Mouse (Mus musculus): ENCODE results near the gene Sephs2.
A peak's percentile ranks its signal among the peaks of the same experiment; 100 is the strongest.
"Not testable (repeated sequence)": the region's sequence is repeated elsewhere in the genome, so short reads cannot be mapped to it uniquely, and the experiment has no call there.

Gene Sephs2

DNA sequence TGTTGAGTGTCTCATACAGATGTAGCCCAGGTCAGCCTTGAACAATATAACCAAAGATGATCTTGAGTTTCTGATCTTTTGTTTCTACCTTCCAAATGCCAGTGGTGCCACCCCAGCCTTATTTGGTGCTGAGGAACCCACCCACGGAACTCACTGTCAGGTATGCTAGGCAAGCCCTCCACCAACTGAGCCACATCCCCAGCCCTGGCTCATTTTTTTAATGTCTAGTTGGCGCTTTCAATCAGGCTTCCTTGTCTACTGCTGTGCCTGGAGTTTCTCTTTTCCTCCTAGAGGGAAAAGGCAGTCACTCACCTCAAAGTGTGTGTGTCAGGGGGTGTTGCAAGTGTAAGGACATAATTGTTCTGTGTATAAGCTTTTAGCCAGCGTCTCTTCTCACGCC, 2.8 kb downstream of the Sephs2 start:
- DNase-seq (ENCODE audit: extremely low spot score, low read depth, low spot score), result no peak

DNA sequence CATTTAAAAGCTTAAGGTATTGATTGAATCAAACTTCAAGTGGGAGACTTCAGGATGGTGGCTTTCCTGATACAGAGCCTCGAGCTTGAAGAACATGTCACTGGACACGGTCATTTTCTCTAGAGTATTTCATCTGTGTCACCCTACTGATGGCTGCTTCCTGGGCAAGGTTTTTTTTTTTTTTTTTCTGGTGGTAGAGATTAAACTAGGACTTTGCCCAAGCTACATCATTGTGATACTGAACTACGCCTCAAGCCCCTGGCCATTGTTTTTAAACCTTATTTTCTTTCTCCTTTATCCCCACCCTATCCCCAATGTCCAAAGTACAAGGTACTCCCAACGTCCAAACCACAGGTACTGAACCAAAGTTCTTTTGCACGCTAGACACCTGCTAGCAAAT, 3.2 kb downstream of the Sephs2 start:
- DNase-seq (ENCODE audit: extremely low spot score, low read depth, low spot score), result no peak

DNA sequence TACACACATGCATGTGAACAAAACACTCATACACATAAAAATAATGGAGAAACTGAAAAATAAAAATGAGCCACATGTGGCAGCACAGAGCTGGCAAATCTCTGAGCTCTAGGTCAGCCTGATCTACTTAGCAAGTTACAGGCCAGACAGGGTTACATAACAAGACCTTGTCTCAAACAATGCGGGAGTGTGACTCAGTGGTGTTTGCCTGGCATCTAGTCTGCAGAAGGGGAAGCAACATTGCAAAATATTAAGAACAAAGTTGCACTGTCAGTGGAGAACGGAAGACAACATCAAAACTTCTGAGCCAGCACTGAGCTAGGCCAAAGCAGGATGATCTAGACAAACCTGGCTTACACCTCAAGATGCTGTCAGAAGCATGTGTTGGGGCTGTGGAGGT, 3.6 kb downstream of the Sephs2 start:
- no peak for DNase-seq (ENCODE audit: extremely low spot score, low read depth, low spot score)

DNA sequence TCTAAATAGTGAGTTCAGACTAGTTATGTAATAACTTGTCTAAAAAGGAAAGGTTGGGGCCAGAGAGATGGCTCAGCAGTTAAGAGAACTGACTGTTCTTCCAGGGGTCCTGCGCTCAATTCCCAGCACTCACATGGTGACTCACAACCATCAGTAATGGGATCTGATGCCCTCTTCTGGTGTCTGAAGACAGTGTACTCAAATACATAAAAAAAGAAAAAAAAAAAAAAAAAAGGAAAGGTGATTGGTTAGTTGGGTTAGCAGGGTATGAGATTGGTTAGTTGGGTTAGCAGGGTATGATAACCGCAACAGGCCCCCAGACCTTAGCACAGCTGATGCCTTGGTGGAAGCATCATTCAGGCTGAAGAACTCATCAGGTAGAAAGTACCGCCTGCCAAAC, 10.3 kb downstream of the Sephs2 start:
- no peak for DNase-seq (ENCODE audit: extremely low spot score, low read depth, low spot score)

DNA sequence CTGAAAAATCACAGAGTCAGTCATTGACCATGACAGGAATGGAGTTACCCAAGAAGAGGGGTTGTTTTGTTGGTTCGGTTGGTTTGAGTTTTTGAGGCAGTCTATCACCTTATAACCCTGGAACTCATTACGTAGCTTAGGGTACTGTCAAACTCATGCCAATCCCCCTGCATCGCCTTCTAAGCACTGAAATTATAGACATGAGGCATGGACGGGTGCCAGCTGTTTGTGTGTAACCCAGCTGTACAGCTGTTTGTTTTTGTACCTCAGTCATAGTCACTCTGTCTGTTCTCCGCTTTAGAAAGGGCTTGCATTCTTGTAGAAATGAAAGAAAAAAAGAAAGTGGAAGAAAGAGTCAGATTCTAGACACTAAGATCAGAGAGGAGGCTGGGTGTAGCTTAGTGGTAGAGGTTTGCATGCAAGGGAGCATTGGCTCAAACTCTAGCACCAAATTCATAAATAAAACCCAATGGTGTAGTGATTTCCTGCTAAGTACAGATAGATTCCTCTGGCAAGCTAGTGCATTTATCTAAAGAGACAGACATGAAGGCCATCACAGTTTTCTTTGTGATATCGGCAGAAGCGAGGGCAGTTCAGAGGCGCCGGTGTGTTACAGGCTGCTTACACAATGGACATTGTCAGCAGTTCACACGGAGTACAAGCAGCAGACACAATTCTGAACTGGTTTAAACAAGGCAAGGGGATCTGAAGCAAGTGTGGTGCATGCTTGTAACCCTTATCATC, 11.5 kb downstream of the Sephs2 start:
- DNase-seq (ENCODE audit: extremely low spot score, low read depth, low spot score), result no peak

DNA sequence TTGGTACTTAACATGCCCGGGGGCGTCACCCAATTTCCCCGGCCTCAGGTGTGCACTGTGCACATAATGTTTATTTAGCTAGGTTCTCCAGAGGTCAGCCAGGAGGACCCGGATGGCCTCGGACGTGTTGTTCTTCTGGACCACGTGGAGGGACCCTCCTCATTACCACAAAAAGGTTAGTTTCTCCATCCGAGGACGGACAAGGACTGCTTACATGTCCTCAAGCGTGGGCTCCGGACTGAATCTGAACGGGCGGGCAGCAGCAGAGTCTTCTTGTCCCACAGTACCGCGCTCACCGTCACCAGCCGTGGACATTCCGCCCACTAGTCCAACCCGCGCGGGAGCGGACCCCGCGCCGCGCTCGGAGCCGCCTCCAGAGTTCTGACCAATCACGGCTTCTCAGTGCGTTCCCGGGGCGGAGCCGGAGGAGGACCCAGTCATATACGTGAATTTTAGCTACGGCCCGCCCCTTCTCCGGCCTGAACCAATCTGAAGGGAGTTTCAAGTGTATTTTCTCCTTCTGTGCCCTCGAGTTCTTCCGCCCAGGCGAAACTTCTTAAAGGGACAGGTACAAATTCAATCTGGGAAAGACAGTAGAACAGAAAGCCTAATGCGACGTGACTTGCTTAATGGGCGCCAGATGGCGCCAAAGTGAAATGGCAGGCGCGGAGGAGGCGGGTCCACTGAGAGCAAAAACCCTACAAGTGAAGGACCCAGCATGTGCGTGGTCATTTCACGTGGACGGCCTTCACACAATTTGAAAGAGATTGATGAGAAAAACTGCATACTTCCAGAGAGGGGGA, 13.3 kb downstream of the Sephs2 start, which contains the start of gene Dctpp1:
Gene Dctpp1 (minus strand): TSS at position 401 of the 803 bp plus-strand sequence.
- peak; percentile 96 for DNase-seq (ENCODE audit: extremely low spot score, low read depth, low spot score)

DNA sequence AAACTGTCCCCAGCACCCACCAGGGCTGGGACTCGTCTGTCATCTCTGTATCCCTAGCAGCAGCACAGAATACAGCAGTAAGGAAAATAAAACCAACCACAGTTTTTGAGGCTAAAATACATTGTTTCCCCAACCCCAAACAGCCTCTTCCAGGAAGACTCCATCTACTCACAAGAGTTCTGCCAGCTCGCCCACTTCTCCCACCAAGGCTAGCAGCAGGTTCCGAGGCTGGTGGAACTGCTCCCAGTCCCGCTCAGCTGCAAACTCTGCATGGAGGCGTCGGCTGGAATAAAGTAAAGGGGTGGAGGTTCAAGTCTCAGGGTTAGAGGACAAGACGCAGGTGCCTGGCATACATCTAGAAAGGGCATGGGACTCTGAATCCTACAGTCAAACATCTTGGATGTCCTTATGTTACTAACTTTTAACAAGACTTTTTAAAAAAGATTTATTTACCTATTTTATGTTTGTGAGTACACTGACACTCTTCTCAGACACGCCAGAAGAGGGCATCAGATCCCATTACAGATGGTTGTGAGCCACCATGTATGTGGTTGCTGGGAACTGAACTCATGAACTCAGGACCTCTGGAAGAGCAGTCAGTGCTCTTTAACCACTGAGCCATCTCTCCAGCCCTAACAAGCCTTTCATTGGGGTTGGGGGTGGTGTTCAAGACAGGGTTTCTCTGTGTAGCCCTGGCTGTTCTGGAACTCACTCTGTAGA, 14.5 kb downstream of the Sephs2 start:
- no peak for DNase-seq (ENCODE audit: extremely low spot score, low read depth, low spot score)

DNA sequence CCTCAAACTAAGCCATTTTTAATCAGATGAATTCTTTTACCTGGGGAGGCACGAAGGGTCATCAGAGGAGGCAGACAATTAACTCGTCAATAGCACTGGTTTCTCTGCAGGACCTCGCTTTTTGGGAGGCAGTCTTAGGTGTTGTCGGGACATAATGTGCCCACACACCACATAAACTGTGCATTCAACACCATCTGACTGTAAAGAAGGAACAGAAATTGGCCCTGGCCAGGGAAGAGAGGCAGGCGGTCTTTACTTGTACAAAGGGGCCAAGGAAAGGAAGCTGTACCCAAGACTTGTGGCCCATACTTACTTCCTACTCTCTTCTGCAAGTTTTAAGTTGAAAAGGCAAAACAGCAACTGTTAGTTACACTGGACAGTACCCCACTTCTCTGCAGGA, 17.3 kb downstream of the Sephs2 start:
- no peak for DNase-seq (ENCODE audit: extremely low spot score, low read depth, low spot score)

DNA sequence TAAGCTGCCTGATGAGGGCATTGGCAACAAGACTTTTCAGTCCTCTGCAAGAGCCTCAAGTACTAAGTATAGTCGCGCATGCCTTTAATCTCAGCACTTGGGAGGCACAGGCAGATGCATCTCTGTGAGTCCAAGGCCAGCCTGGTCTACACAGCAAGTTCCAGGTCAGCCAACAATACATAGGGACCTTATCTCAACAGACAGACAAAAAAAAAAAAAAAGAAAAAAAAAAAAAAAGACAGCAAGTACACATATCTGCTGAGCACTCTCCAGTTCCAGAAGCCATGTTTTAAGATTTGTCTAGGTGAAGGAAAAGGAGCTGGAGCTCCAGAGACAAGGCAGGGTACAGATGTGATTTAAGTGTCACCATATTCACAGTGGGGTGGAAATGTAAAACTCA, 17.9 kb downstream of the Sephs2 start:
- DNase-seq (ENCODE audit: extremely low spot score, low read depth, low spot score), result no peak

DNA sequence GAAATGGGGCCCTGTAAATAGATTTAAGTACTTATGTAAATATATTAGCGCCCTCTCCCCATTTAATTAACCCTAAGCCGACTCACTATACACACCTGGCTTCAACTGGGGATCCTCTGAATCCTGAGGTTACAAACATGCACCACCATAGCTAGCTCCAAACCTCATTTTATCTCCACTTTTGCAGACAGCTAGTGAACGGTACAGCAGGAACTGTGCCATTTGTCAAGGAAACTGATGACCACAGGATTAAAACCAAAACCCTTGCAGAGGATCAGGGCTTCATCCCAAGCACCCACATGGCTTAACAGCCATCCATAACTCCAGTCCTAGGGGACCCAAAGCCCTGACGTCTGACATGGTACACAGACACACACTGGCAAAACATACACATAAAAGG, 18.8 kb downstream of the Sephs2 start:
- no peak for DNase-seq (ENCODE audit: extremely low spot score, low read depth, low spot score)

DNA sequence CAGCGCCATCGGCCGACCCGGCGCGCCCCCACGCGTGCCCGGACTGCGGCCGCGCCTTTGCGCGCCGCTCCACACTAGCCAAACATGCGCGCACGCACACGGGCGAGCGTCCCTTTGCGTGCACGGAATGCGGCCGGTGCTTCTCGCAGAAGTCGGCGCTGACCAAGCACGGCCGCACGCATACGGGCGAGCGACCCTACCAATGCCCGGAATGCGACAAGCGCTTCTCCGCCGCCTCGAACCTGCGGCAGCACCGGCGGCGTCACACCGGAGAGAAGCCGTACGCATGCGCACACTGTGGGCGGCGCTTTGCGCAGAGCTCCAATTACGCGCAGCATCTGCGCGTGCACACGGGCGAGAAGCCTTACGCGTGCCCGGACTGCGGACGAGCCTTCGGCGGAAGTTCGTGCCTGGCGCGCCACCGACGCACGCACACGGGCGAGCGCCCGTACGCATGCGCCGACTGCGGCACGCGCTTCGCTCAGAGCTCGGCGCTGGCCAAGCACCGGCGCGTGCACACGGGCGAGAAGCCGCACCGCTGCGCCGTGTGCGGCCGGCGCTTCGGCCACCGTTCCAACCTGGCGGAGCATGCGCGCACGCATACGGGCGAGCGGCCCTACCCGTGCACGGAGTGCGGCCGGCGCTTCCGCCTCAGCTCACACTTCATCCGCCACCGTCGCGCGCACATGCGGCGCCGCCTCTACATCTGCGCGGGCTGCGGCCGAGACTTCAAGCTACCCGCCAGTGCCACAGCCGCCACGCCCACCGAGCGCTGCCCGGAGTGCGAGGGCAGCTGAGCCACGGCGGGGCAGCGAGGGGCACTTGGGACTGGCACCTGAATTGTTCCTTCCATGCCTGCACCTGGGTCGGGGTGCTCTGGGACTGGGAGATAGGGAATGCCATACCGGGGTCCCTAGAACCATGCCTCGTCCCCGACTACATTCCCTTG, 19.8 kb downstream of the Sephs2 start:
- DNase-seq (ENCODE audit: extremely low spot score, low read depth, low spot score), result peak; percentile 95

DNA sequence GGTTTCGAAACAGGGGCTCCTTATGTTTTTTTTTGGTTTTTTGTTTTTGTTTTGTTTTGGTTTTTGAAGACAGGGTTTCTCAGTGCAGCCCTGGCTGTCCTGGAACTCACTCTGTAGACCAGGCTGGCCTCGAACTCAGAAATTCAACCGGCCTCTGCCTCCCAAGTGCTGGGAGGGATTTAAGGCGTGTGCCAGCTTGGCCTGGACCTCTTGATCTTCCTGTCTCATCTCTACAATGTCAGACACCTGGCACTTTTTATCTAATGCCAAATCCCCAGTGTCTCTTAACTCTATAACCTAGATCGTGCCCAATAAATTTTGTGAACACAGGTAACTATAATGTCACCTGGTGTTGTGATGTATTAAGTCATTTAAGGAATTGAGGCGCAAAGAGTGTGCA, 20.5 kb downstream of the Sephs2 start:
- no peak for DNase-seq (ENCODE audit: extremely low spot score, low read depth, low spot score)

DNA sequence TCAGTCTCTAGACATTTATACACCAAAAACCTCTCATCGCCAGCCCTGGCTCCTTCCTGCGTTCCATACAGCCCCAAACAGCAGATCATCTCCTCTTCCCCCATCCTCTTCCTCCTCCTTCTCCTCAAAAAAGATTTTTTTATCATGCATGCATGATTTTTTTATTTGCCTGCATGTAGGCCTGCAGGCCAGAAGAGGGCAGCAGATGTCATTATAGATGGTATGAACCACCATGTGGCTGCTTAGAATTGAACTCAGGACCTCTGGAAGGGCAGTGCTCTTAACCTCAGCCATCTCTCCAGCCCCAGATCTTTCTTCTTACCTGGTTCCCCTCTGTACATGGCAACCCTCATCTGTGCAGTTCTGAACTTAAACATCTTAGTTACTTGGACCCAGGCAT, 21.4 kb downstream of the Sephs2 start:
- no peak for DNase-seq (ENCODE audit: extremely low spot score, low read depth, low spot score)

DNA sequence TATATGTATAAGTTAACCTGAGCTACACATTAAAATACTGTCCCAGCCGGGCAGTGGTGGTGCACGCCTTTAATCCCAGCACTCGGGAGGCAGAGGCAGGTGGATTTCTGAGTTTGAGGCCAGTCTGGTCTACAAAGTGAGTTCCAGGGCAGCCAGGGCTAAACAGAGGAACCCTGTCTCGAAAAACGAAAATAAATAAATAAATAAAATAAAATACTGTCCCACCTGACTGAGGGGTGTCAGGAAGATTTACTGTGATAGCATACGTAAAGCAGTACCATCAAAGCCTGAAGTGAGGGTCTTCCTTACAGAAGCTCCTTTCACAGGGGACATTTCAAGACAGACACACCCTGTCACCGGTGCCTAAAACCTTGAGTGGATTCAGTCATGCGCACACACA, 23.3 kb downstream of the Sephs2 start:
- DNase-seq (ENCODE audit: extremely low spot score, low read depth, low spot score), result not testable (repeated sequence)

DNA sequence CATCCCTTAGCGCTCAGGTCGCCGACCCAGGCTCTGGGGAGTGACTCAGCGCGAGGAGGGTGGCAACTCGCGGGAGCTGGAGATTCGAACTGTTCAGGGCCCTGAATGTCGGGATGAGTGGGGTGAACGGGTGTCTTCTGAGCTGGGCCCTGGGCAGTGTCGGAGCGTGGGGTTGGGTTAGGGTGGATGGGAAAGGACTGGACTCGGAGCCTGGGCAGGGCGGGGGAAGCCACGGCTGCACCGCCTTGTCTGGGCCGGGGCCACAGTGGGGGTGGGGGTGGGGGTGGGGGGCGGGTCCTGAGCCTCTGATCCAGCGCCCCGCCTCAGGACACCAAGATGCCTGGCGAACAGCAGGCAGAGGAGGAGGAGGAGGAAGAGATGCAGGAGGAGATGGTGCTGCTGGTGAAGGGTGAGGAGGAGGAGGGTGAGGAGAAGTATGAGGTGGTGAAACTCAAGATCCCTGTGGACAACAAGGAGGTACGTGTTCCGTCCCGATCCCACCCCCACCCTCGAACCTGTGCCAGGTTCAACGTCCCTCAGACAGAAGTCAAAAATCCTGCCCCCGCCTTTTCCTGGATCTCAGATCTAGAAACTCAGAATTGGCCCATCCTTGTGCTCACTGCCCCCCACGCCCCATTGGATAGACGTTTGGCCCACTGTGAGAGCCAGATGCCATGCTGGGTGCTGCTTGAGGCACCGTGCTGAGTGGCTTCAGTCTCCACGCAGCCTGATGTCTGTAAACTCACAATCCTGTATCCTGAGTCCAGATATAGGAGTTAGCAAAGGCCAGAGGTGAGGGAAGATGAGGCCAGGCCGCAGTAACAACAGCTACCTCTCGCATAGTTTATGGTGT, 29.0 kb downstream of the Sephs2 start:
- no peak for DNase-seq (ENCODE audit: extremely low spot score, low read depth, low spot score)

DNA sequence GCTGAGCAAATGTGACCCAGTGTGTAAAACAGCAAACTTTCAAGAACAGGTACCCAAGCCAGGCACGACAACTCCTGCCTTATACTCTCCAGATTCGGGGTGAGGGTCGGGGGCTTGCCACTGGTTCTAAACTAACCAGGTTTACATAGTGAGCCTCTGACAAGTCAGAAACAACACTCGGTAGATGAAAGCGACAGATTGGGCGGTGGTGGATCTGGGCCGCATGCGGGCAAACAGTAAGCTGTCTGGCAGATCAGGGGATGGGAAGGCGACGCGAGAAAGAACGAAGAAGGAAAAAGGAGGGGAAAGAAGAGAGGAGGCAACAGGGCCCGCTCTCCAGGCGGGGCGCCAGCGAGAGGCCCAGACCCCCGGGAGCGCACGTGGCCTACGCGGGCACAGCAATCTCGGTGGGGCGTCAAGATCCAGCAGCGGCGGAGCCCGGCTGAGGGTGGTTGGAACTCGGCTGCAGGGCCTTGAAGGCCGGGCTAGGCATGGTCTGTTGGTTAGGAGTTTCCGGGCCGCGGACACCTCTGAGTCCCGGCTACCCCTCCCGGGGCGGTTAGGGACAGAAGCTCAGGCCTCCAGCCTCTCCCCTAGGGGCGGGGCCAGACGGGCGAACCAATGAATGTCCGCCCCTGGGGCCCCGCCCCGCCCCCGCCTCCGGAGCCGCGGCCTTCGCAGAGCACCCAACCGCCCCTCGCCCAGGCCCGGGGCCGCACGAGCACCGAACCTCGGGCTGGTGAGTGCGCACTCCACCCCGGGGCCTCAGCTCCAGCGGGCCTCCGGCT, 29.8 kb downstream of the Sephs2 start, which contains the start of gene Zfp771:
Gene Zfp771 (plus strand): TSS at position 405 of the 788 bp plus-strand sequence.
- DNase-seq (ENCODE audit: extremely low spot score, low read depth, low spot score), result no peak

DNA sequence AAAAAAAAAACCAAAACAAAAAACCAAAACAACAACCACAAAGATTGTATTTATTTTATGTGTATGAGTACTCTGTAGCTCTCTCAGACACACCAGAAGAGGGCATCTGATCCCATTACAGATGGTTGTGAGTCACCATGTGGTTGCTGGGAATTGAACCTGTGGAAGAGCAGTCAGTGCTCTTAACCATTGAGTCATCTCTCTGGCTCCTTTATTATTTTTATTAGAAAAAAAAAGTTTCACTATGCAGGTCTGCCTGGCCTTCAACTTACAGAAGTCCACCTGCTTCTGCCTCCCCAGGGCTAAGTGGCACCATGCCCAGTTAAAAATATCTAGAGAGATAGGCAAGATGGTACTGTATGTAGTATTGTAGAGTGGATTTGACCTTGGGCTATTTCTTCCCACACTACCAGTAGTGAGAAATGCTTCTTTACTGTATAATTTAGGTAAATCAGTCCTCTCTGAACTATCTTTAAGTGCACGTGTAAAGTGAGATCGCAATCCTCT, 30.4 kb downstream of the Sephs2 start:
- DNase-seq (ENCODE audit: extremely low spot score, low read depth, low spot score), result no peak

DNA sequence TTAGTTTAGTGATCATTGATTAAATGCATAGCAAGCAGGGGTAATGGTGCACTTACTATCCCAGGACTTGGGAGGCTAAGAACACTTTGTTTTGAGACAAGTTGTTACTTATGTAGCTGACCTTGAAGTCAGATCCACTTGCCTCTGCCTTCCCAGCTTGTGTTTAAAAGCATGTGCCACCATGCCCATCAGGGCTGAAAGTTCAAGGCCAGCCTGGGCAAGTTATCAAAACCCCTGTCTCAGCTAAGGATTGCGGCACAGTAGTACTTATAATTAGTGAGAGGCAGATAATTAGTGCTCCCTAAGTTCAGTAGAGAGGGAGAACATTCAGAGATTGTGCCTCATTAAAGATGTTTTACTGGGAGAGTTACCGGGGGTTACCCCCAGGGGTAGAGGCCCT, 39.1 kb downstream of the Sephs2 start:
- DNase-seq (ENCODE audit: extremely low spot score, low read depth, low spot score), result no peak

DNA sequence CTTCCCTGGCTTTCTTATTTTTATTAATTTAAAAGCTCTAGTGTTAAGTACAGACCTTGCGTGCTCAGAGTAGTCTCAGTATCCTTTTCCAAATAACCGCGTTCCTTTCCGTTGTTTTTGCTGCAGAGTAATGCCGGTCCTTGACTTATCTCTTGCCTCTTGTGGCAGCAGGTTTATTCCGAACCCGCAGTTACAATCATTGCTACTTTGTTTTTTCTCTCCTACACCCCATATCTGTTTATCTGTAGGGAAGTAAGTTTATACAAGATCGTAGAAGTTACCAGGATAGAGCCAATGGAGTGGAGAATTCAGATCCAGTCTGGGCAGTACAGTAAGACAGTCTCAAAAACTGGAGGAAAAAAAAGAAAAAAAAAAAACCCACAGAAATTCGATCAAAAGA, 40.1 kb downstream of the Sephs2 start:
- no peak for DNase-seq (ENCODE audit: extremely low spot score, low read depth, low spot score)
